8 mouse cellular contexts compared by ENCODE assay signal in the genomic region with DNA sequence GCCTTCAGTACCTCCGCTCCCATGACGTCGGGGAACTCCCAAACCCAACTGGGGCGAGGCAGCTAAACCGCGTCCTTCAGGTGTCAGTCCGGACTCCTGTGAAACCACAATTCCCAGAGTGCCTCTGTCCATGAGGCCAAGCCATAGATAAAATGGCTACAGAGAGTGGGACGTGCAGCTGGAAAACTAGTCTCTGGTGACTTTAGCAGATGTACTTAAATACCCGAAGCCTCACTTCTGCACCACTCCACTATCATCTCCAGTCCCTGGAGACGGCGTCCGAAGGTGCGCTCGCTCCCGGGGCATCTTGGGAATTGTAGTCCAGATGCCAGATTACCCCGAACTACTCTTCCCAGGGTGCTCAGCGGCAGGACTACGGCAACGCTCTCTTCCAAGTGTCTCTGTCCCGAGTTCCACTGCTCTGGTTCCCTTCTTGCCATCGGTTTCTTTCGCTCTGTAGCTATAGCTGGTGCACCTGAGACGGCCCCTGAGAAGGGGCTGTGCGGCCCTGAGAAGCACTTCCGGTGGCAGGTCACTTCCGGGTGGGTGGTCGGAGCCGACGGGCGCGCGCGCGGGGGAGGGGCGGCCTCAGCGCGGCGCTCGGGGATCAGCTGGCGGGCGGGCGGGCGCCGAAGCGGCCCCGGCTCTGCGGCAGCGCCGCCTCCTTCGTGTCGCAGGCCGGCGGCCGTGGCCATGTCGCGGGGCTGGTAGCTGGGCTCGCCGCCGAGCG. TPM values are rescaled to one million over a fixed set of nuclear protein-coding genes. Genes with fewer than 3 reads are reported as not detected.
DNase-seq lines count a peak whose midpoint lies in the region; ATAC-seq lines count a peak whose summit lies in the region.

Gene Aak1, plus strand, starts transcription at position 603 of the 730 bp plus-strand sequence.

- peak within 1 kb of the TSS; percentile 92 for H3K4me2 ChIP-seq in hindbrain, embryonic 15.5 days

- no peaks in the 10 kb centered on the region for H3K36me3 ChIP-seq in hindbrain, embryonic 15.5 days

- H3K9me3 ChIP-seq in hindbrain, embryonic 15.5 days: no peaks in the 10 kb centered on the region

- H3K4me3 ChIP-seq in hindbrain, embryonic 15.5 days: peak within 1 kb of the TSS; percentile 94

- H3K9ac ChIP-seq in hindbrain, embryonic 15.5 days: peak within 1 kb of the TSS; percentile 93

- peak; percentile 94 for ATAC-seq in hindbrain, embryonic 15.5 days (ENCODE audit: low FRiP score, low read depth)

- under 1% methylated on average over 58 of the region's 60 CpGs for WGBS in hindbrain, embryonic 15.5 days

- H3K27me3 ChIP-seq in hindbrain, embryonic 15.5 days: no peaks in the 10 kb centered on the region

- peaks cover 46% of the 10 kb centered on the region for H3K4me1 ChIP-seq in hindbrain, embryonic 15.5 days (replicated peaks)

- peak within 1 kb of the TSS; percentile 98 for H3K27ac ChIP-seq in hindbrain, embryonic 15.5 days (replicated peaks)

- peak; percentile 95 for DNase-seq in R1 (ENCODE audit: low read depth, low spot score)
- DNase-seq in cerebellum, postnatal 25 days: peak; percentile 95
- peak; percentile 94 to 95 for DNase-seq in frontal cortex, postnatal 36 days (ENCODE audit: low spot score in 2 of 2)
- peak; percentile 88 for DNase-seq in left cerebral cortex, adult 11 months (ENCODE audit: low spot score)
- peak; percentile 93 to 95 for DNase-seq in lung, postnatal 4 days
- peak; percentile 88 for DNase-seq in retina, postnatal 7 days (ENCODE audit: low read depth, low spot score)
- peak; percentile 90 for DNase-seq in urinary bladder, adult 2 months (ENCODE audit: low spot score)

RNA-seq across cellular contexts. Expression of gene Aak1, which starts in this region (rescaled TPM):
- polyA plus RNA-seq in hindbrain, embryonic 15.5 days (2015; fragmentation: Nextera tagmentation; extraction: Ambion mirVana): 43.7 and 45.1 TPM in 2 replicates
- 21.2 and 21.9 TPM in 2 replicates for polyA plus RNA-seq in urinary bladder, adult 2 months (2012; rRNA removed)

Comparison
In these comparisons a context has a peak if more than half of its experiments do, and no peak if none do; other contexts are left out.
1. Peak in every context shown above with its lines: DNase-seq, ATAC-seq, H3K4me3 ChIP-seq and H3K27ac ChIP-seq.